Mouse (Mus musculus): ENCODE data around the gene Clec4n.
"Not testable (repeated sequence)": the region's sequence is repeated elsewhere in the genome, so short reads cannot be mapped to it uniquely, and the experiment has no call there.

Gene Clec4n

DNA sequence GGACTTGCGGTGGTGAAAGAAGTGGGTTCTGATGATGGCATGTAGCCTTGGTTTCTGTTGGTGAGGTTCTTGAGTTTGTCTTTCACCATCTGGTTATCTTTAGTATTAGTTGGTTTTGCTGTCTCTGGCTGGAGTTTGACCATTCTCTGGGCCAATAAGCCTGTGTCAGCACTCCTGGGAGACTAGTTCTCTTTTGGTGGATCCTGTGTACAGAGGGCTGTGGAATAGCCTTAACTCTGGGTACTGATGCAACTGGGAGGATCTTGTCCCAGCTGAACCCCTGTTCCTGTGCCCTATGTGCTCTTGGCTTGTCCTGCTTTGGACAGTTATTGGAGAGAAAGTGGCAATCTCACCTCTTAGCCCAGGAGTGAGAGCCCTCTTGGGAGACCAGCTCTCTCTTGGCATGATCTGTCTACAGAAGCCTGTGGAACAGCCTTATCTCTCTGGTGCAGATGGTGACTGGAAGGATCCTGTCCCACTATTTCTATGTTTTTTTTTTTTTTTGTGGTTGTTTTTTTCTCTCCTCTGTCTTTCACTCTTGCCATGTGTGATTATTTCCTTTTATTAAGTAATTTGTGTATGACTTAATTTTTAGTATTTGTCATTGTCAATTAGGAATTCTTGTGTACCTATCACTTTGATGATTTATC is 63.2 kb downstream of the Clec4n start:
- DNase-seq (ENCODE audit: low spot score) = no peak

DNA sequence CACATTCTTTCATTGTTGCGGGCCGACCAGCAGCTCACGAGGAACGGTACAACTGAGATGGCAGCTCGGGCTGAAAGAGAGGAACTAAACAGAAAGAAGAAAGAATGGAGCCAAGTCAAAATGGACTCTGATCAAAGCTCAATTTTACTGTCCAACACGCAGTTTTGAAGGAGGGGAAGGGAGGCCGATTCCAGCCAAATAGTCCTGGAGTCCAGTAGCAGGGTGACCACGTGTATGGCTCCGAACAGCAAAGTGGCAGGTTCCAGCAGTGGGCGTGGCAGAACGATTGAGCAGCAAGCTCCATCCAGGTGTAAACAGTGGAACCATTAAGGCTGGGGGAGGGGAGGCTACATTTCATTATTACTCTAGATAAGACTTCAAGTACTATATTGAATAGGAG is 63.9 kb downstream of the Clec4n start:
- DNase-seq (ENCODE audit: low spot score) = not testable (repeated sequence)

Measured in adipocyte (in vitro differentiated cells).